Mouse (Mus musculus) left cerebral cortex, adult 9 months (tissue): ENCODE measurements around the gene Tubb4b.

ENCODE experiments used
- DNase-seq, 2 experiments: peaks; one replicate each; pipeline ENCODE4 v3.0.0; 2022; ENCODE audit warnings: low spot score in 2 of 2

Gene Tubb4b

DNA sequence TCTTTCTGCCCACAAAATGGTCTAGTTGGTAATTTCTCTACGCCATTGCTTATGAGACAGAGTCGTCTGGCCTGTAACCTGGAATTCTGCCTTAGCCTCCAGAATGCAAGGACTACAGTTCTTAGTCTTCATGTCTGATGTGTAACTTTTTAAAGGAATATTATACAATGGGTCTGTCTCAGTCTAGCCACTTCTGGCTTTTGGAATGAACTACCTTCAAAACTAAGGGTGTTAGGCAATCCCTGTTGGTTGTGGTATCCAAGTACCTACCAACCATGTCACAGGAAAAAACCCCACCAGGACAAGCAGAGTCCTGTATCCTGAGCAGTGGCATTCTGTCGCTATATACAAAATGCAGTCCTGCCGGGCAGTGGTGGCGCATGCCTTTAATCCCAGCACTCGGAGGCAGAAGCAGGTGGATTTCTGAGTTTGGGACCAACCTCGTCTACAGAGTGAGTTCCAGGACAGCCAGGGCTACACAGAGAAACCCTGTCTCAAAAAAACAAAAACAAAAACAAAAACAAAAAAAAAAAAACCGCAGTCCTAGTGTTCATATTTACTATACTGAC is 1.4 kb upstream of the Tubb4b start:
- no peak for DNase-seq

DNA sequence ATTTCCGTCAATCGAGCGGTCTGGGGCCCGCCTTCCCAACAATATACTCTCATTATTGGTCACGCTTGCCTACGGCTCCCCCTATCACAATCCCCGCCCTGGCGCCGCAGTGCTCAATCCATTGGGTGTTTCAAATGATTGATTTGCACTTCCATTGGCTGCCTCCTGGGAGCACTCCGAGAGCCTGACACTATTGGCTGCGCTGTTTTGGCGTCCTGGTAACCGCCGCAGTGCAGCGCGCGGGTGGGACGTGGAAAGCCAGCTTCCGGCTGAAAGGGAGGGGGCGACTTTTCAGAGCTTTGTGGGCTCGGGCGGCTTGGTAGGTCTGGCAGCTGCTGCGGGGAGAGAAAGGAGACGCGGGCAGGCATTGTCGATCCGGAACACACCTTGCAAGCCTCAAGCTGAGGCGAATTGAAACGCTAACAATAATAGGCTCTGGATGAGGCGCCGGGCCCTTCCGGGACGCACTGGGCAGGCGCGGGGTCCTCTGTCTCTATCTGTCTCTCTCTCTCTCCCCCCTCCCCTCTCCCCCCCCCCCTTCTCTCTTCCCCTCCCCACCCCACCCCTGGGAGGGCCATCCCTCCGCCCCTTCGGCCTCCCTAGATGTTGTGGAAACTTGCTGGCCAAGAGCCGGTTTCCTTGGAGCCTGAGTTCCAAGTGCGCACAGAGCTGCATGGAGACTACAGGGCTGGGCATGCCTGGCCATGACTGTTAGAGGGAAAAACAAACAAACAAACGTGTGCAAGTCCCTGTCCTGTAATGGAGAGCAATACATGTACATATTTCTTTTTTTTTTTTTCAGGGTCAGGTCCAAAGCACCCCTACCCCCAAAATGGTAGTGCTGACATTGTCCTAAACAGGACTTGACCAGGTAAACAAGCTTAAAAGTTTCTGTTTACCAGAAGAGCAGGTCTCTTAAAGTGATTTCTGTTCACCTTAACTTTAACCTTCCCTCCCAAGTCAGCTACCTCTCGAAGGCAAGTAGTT is 557 bp upstream of the Tubb4b start:
- DNase-seq, result peak; percentile 100

DNA sequence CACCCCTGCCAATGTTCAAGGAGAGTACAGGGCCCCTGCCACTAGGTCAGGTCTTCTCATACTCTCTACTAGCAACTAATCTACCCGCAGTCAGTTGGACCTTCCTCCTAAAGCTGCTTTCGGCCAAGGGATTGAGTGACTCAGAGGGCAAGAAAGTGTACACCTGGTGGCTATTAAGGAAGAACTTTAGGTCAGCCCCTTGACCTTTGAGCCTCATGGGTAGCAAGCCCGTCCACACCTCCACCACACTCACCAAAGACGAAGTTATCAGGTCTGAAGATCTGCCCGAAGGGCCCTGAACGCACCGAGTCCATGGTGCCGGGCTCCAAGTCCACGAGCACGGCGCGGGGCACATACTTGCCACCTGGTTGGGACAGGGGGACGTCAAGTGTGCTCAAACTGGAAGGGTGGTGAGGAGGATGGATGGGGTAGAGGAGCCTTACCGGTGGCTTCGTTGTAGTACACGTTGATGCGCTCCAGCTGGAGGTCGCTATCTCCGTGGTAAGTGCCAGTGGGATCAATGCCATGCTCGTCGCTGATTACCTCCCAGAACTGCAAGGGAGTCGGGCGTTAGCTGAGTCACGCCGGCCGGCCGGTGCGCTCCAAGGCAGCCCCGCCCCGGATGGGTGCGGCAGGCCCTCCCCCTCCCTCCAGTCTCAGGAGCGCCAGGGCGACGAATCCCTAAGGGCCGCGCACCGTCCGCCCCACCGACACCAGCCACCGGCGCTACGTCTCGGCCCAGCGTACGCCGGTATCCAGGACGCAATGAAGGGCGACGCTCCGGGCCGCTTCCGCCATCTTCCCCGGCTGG is 616 bp downstream of the Tubb4b start:
- DNase-seq, result peak in 1 of 2 experiments; percentile 76

DNA sequence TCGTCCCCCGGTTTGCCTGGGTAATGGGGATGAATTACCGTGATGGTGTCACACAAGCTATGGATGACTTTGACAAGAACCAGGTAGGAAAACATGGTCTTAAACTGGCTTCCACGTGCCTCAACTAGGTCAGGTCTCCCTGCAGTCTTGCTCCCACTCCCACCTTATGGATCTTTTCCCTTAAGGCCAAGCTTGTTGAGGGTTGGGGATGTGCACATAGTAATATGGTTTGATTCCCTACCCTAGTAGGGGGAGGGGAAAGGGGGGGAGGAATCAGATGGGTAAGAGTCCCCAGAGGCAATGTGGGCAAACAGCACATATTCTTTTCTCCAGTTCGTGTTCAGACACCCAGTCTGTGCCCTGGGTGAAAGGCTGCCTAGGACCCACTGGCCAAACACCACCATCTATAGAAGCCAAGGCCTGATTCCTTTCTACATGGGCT is 3.1 kb downstream of the Tubb4b start:
- DNase-seq, result no peak

DNA sequence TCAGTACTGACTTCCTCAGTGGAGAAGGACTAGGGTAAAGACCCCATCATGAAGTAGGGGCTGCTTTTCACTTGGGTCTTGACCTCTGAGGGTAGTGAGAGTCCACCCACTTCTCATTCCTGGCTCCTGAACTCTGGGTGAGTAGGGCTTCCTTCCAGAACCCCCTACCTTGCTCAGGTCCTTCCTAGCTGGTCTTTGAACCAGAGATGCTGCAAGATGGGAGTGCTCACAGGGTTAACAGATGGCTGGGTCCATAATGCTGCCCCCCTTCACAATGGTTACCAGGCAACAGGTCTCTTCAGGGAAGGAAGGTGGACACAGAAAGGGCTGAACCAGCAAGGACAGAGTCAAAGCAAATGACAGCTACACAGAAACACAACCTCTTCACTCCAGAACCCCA is 6.1 kb downstream of the Tubb4b start, which contains the start of gene Fam166a:
Fam166a (plus strand) TSS at position 301 of the 400 bp plus-strand sequence.
- DNase-seq, result no peak

DNA sequence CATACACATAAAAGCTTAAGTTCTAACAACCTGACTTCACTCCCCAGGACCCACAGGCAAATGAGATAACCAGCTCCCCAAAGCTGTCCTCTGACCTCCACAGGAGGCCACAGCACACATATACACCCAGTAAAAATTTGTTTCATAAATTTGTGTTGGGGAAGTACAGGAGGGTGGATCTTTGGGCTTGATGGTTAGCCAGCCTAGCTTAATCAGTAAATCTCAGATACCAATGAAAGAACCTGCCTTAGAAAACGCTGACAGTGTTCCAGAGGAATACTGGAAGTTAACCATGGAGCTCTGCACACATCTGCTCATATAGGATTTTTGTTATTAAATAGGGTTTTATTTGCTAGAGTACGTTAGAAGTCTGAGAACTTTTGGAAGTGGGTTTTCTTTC is 6.8 kb downstream of the Tubb4b start:
- DNase-seq, result no peak

DNA sequence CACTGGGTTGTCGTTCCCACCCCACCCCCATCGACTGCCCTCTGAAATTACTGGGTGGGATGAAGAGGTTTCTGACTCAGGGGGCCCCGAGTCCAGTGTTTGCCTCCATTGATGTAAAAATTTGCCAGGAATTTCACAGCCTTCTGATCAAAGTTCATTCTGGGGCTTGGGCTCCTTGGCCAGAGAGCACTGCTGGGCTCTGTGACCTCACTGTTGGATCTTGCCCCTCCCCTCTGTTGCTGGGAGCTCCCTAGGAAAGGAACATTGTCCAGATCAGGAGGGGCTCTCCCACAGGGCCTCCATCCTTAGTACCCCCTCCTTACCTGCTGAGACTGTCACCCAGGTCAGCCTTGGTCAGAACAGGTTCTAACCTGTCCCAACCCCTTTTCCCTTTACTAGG is 10.1 kb downstream of the Tubb4b start, which contains the start of gene Stpg3:
Stpg3 (minus strand) TSS at position 194 of the 400 bp plus-strand sequence.
- DNase-seq, result no peak

DNA sequence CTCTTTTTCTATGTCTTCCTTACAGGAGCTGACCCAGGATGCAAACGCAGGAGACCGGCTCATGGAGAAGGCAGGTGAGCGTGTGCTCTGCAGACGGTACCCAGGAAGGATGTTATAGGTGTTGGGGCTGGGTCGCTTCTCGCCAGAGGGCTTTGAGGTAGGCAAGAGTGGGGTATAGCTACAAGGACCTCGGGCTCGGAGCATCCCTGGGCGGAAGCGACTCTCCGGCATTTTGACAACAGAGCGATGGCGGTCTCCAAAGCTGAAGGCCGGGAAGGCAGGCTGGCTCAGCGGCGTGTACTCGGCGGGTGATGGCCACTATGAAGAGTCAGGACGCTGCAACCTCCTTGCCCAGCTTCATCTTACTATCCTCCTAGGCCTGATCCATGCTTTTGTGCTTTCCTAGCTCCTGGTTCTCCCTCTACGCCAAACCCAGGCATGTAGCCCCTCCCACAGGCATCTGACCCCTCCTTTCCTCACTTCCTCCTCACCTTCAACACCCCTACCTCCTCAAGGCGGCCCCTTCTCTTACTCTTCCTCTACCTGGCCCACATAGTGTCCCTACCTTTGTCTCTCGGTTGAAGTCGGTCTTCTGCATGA is 11.1 kb downstream of the Tubb4b start:
- DNase-seq, result no peak

DNA sequence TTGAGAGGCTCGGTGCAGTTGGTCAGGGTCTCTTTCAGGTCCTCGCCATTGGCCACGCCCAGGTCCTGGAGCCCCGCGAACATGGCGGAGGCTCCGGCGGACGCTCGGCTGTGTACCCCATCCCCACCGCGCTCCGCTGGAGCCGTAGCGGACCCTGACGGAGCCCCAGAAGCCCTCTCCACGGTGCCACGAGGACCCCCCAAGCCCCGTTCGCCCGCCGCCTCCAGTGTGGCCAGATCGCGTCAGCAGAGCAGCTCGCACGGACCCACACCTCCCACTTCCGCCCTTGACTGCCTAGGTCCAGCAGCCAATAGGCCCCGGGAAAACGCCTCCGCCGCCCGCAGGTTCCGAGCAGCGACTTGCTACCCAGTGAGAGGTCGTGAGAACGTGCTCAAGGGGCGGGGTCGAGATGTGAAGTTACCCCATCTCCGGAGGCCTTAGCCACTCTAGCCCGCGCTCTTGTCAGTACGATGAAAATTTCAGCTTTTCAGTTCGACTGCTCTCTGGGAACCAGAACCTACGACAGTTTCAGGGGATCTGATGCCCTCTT is 13.3 kb downstream of the Tubb4b start, which contains the start of gene Nelfb:
Nelfb (minus strand) TSS at position 369 of the 550 bp plus-strand sequence.
- DNase-seq, result peak in 1 of 2 experiments; percentile 84

DNA sequence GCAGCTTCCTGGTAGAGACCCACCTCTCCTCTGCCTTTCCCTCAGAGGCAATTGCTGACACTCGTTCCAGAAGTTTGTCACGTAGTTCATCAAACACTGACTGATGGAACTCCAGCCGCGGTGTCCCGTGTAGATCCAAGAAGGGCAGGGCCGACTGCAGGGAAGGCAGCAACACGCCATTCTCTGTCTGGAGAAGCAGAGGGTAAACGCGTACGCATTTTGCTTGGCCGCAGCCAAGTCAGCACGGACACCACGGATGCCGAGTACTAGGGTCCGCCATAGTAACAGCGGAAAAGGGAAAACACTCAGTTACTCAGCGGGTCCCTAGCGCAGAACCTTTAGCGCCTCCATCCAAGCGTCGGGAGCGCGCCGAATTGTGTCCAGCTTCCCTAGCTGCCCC is 13.8 kb downstream of the Tubb4b start:
- no peak for DNase-seq

DNA sequence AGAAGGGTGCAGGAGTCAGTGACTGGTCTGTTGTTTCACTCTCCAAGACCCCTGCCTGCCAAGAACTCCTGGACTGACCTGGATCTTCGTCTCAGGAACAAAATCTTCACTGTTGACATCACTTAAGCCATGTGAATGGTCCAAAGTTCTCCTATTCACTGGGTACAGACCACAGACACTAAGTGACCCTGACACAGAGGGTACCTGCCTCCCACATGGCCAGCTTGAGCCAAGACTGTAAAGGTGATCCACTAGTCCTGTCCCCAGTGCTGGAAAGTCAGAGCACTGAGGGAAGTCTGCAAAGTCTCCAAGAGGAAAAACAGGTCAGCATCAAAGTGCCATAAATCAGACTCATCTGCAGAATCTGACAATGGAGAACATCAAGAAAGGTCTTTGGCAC is 16.9 kb downstream of the Tubb4b start:
- DNase-seq, result no peak

DNA sequence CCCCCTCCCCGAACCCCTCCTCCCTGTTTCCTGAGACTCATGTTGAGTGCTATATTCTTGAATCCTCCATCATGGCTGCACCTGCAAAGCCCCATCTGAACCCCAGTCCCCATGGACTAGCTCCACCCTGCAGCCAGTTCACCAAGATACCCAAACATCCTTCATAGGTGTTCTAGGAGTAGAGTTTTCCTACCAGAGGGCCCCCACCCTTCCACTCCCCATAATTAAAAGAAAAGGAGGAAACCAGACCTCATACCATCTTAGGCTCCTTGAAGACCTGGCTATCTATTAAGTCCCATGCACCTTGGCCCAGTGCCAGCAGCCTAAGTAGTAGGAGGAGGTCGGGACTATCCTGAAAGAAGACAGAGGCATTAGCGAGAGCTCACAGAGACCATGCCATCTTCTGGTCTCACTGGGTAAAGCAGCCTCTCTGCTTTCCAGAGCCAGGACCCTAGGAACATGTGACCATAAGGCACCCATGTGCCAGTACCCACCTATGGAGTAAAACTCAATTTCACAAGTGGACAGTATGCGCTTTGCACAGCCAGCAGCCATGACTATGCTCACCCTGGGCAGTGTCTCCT is 20.8 kb downstream of the Tubb4b start:
- no peak for DNase-seq

DNA sequence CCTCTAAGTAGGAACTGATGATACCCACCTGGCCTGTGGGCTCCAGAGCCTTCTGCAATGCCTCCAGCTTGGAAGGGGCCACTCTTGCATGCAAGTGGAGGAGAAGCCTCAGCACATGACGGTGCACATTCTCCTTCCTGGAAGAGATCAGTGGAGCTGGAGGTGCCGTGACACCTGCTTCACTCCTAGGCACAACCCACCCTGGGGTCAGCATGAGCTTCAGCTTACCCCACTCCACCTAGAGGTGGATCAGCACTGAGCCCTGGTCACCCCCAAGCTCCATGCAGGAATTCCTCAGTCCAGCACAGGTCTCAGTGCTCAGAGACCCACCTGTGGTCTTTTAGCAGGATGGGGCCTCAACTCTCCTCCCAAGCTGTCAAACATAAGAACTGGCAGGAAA is 23.9 kb downstream of the Tubb4b start:
- DNase-seq, result no peak

DNA sequence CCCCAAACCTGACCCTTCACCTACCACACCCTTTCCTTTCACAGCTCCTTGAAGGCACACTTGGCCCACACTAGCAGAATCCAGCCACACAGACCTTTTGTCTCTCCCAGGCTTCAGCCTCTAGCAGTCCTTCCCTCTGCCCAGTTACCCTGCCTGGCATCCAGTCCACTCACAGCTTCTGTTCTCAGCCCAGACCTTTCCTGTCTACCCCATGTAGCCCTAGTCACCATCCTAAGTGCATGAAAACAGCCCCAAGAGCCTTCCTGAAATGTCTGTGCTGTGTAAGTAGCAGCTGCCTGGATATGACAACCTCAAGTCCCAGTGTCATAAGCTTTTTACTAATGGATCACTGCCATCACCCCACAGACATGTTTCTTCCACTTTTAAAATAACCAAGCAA is 26.6 kb downstream of the Tubb4b start:
- DNase-seq, result no peak

DNA sequence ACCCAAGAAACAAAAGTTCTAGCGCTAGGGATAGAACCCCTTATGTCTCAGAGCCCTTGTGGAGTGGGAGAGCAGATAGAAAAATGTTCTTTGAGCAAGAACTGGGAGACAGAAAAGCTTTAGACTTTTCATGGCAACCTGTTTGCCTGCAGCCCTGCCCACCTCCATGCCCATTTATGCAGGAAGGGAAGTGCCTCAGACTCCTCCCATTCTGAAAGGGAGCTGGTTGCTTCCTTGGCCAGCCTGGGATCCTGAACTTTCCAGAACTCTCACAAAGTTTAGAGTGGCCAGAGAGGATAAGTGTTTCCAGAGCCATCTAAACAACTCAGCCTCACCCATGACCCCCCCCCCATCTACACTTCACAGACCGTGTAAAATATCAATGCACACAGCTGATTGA is 27.3 kb downstream of the Tubb4b start:
- DNase-seq, result no peak

DNA sequence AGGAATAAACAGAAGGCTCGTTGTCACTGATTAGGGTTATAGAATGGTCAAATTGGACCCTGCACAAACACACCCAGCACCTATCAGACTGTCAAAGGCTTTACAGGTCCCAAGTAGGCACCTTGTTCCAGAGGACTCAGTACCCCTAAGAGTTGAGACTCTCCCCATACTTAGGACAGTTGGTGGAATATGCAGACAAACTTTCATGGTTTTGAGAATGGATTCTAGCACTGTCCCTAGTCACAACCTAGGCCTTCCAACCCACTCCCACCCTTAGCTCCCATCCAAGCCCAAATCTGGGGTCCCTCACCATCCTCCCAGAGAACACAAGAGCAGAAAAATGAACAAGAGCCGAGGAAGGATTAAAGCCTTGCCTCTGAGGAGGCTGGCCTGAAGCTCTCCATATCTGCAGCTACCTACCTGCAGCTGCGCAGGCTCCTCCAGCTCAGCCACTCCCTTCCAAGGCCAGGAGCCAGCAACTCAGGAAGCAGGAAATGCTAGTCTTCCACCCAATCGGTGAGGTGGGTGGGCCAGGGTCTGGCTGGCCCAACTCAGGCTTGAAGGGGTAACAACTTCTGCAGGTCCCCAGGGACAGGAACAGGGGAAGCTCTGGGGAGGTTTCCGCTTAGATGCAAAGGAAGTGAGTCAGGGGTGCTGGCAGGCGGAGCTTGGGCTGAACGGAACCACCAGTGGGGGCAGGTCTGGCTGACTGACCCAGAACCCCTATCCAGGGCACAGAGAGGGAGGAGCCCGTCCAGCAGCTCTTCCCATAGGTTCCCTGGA is 28.1 kb downstream of the Tubb4b start, which contains the start of gene Tor4a:
Tor4a (minus strand) TSS at position 715 of the 783 bp plus-strand sequence.
- peak in 1 of 2 experiments; percentile 24 for DNase-seq

DNA sequence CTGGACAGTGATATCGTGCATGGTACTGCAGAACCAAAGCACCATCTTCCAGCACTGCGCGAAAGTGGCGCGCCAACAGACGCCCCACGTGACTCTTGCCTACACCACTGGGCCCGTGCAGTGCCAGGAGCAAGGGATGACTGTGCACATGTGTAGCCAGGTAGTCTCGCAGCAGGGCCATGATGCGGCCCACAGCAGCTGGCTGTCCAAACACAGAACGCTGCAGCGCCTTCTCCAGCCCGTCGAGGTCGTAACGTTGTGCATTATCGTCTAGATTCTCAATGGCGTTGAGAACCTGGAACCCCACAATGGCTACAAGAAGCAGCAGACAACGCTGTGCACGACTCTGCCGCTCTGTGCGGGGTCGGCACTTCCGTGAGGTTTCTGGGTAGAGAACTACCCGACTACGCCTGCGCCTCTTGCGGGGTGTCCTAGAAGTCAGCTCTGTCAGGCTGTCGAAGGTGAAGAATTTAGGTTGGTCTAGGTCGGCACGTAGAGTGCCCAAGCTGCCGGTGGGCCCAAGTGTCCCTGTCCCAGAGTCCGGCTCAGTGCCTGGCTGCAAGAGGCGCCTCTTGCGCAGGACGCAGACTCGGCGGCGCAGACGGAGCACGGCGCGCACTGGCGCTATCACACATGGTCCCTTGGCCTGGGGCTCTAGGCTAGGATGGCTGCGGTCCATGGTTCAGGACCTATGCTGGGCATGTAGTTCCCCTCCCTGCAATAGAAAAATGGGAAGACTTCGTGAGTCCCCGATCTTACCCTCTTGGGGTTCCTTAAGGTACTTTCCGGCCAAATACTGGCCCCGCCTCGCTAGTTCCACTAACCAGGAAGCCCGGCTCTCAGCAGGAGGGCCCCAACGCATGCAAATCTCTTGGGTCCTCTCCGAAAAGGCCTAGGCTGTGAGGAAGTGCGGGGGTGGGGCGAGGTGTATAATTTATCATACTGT is 29.0 kb downstream of the Tubb4b start:
- DNase-seq, result no peak

DNA sequence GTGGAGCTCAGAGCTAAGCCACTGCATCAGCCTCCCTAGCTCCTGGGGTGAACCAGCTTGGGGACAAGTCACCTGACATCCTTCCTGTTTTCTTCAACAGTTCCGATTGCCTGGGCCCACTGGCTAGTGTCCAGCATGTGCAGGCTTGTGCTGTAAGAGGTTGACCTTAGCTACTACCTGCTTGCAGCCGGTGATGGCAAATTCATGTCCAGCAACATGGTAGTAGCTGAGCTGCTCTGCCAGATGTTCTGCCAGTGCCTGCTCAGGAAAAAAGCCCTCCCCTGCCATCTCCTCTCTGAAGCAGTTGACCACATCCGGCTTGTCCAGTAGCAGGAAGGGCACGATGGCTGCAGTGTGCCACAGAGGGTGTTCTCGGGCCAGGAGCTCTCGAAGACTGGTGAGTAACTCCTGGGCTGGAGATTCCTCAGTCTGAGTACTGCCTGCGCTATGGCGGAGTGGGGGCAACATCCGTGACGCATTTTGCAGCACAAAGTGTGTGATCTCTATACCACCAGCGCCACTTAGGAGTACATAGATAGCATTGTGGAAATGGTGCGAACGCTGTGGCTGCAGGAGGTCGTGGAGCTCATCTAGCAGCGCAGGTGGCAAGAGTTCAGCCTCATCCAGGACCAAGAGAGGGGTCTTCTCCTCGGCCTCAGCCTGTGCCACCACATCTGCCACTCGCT is 29.9 kb downstream of the Tubb4b start:
- DNase-seq, result no peak
